Mouse (Mus musculus): ENCODE measurements at regions not wholly inside any gene's neighbourhood (a gene's known extent, or its start where the extent isn't known, plus 50 kb on each side); places are given as distances from the start of the nearest gene placed in this dataset.
A peak's percentile ranks its signal among the peaks of the same experiment; 100 is the strongest.

- no peak for DNase-seq
These were observed 144.6 kb upstream of the Serp2 start for GRCm38 (mm10) chr14:76701304-76701703.

- no peak for DNase-seq
These were observed 144.1 kb upstream of the Serp2 start for GRCm38 (mm10) chr14:76700796-76701195.

- DNase-seq: no peak
These were observed 143.5 kb upstream of the Serp2 start for GRCm38 (mm10) chr14:76700190-76700589.

GRCm38 (mm10) chr14:76698718-76699402 lies 142.2 kb upstream of the Serp2 start:
- DNase-seq: peak; percentile 57

- no peak for DNase-seq
These were observed 140.0 kb upstream of the Serp2 start for GRCm38 (mm10) chr14:76696729-76697128.

- DNase-seq: no peak
These were observed 139.1 kb upstream of the Serp2 start for GRCm38 (mm10) chr14:76695691-76696355.

GRCm38 (mm10) chr14:76694894-76695293 lies 138.2 kb upstream of the Serp2 start:
- no peak for DNase-seq

- DNase-seq: peak; percentile 56
These were observed 136.9 kb upstream of the Serp2 start for GRCm38 (mm10) chr14:76693351-76694317.

GRCm38 (mm10) chr14:76687971-76688407 lies 131.3 kb upstream of the Serp2 start:
- DNase-seq: no peak

GRCm38 (mm10) chr14:76686762-76687453 lies 130.2 kb upstream of the Serp2 start:
- peak; percentile 38 for DNase-seq

- no peak for DNase-seq
These were observed 129.4 kb upstream of the Serp2 start for GRCm38 (mm10) chr14:76685830-76686761.

- DNase-seq: no peak
These were observed 127.6 kb upstream of the Serp2 start for GRCm38 (mm10) chr14:76684327-76684726.

- DNase-seq: peak; percentile 76
These were observed 125.1 kb upstream of the Serp2 start for GRCm38 (mm10) chr14:76681581-76682377.

- DNase-seq: no peak
These were observed 121.9 kb upstream of the Serp2 start for GRCm38 (mm10) chr14:76678512-76679134.

GRCm38 (mm10) chr14:76674949-76675348 lies 118.3 kb upstream of the Serp2 start:
- no peak for DNase-seq

- peak; percentile 76 for DNase-seq
These were observed 117.1 kb upstream of the Serp2 start for GRCm38 (mm10) chr14:76673671-76674331.

GRCm38 (mm10) chr14:76672899-76673298 lies 116.2 kb upstream of the Serp2 start:
- DNase-seq: no peak

- no peak for DNase-seq
These were observed 115.8 kb upstream of the Serp2 start for GRCm38 (mm10) chr14:76672442-76672841.

GRCm38 (mm10) chr14:76671023-76671422 lies 114.3 kb upstream of the Serp2 start:
- peak; percentile 71 for DNase-seq

Data from lung, postnatal 36 days (tissue).